Mouse (Mus musculus) cerebellum, adult 11-12 months (tissue): ENCODE measurements around the gene Rrh.
A peak's percentile ranks its signal among the peaks of the same experiment; 100 is the strongest.

ENCODE experiments used
- DNase-seq: peaks from one replicate; pipeline ENCODE4 v3.0.0; 2022

Gene Rrh

DNA sequence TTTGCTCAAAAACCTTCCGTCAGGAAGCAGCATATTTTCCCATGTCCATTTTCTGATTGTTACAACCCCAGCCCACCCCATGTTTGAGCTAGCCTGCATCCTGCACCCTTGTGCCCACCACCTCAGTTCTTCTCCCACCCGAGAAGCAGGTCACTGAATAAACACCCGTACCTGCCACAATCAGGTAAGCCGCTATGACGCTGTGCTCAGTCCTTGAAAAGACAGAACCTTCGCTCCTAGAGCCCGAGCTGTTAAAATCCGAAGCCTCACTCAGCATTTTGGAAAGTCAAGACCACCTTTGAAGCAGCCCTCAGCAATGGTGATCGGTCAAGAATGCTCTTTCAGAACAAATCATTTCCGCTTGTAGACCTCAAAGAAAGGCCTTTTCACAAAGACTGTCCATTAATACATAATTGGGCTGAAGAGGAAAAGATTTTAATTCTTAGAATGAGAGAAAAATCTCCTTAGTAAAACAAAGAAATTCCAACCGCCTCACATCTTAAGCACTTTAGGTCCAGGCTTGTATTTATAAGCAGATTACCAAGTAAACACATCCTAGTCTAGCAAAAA lies at the start of gene Rrh:
TSS of gene Rrh (minus strand) at position 382 of the 570 bp plus-strand sequence.
- DNase-seq: no peak

DNA sequence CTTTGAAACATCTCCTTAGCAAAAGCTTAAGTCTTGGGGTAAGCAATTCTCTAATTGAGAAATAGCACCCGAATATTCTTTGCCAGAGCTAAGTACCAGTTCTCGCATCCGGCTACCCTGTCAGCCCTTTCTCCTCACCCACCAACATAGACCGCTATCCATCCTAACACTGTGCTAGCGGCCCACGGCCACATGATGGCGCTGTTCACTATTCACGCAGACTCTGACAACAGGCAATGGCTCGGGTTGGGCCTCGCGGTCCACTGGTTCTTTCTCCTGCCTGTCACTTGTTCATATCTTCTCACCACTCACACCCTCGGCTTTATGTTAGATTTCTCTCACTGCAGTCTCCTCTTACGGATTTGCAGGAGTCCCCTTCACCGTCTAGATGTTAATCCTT lies 41.3 kb upstream of the Rrh start:
- DNase-seq: peak; percentile 19

DNA sequence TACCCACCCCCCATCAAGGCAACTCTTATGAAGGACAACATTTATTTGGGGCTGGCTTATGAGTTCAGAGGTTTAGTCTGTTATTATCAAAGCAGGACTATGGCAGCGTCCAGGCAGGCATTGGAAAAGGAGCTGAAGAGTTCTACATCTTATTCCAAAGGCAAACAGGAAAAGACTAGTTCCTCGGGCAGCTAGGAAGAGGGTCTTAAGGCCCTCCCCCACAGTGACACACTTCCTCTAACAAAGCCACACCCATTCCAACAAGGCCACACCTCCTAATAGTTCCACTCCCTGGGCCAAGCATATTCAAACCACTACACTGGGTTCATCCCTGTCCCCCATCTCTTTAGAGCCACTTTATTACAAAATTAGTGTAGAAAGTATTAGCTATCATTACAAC lies 40.2 kb upstream of the Rrh start:
- DNase-seq: no peak

DNA sequence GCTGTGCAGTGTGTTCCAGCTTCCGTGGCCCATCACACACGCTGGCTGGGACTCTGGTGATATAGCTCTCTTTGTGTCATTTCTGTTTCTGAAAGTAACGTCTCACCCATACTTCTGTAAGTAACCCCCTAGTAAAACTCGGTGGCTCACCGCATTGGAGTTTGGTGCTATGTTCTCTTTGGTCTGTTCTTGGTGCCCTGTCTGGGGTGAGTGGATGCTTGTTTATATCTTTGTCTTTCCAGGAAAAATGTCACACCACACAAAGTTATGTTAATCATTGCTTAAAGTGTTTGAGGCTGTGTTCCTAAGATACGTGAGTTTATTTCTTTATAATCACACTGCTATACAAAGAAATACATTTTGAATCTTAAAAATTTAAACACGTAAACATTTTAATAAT lies 24.5 kb upstream of the Rrh start:
- DNase-seq: no peak

DNA sequence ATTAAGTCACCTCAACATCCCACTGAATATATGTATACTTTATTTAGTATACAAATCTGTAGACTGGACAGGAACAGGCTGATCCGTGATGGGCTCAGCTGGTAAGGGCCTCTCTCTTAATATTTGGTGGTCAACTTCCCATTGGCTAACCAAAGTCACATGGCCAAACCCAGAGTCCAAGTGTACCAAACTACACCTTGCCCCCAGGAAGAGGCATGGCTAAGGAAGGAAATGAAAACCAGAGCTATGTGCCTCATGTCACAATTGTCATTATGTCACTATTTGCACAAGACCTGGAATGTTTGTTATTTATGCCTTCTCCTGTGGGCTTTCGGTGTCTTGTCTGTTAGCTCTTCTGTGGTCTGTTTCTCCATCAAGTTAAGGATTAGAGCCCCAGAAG lies 23.5 kb upstream of the Rrh start:
- no peak for DNase-seq

DNA sequence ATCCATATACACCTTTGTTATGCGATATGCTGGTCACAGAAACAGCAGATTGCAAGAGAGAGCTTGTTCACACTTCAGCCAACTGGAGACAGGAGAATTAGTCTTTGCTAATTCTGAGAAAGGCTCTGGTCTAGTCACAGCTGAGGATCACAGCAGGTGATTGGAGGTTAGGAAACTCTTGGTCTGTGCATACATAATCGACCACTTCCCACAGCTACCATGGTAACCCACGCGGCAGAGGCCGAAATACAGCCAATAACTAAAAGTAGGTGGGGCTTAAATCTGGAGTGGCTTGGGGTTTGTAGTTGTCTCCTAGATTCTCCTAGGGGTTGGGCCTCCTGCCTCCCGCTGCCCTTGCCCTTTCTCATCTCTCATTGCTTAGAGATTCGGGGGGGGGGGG lies 15.6 kb upstream of the Rrh start:
- DNase-seq: no peak

DNA sequence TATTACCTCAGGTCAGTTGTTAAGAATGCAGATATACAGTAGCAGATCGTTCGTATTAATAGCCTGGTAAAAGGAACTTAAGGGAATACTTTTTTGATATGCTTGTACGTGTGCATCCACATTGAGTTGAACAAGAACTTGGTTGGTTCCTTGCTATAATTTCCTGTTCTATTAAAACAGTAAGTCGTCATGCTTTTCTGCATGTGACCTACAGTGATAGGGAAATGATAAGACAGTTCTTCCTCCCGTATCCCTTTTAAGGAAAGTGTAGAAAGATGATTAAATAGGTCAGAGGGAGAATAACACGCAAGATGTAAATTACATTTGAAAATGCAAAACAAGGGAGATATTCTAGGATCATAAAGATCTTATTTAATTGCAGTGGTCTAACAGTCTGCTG lies 14.6 kb upstream of the Rrh start:
- no peak for DNase-seq

DNA sequence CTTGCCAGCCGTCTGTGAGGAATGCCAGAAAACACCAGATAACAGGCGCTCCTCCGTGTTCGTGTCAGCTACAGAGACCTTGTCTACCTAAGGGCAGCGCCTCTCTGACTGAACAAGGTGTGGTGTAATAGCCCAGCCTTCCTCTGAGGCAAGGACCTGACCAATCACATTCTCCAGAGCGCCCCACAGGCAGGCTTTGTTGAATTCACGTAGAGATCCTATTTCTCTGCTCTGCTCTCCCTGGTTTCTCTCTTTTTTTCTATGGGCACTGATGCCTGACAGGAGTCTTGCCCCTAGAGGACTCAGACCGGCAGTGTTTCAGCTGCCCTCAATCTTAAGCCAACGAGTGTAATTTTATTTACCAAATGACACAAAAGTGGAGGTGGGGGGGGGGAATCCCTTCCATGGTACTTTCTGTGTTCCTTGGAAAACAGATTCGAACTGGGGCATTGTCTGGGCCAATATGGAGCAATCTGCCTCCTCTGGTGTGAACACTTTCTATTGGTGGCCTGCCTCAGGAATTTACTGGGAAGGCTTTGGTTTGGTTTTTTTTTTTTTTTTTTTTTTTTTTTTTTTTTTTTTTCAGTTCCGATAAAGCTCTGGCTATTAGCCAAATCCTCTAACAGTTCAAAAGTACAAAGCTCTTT lies 13.8 kb upstream of the Rrh start:
- no peak for DNase-seq

DNA sequence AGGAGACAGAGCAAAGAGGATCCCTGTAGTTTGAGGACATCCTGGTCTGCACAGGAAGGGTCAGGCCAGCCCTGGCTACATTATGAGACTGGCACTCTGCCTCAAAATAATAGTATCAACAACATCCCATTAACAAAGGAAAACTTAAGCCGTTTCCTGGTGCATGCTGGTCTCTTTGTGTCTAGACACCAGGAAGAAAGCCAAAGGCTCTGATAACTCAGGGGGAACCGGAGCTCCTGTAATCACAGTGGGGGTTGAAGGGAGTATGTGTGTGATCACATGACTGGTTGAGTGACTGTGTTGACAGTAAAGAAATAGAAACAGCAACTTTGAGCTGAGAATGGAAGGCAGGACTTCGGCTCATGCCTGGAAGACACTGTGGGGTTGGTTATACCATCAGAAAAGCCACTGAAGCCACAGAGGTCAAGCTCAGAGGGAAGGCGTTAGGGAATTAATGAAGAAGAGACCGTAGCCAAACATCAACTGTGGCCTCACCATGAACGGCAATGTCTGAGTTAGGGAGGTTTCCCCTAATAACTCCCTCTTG lies 13.1 kb upstream of the Rrh start, which contains the start of gene Cfi:
TSS of gene Cfi (plus strand) at position 497 of the 547 bp plus-strand sequence.
- DNase-seq: no peak

DNA sequence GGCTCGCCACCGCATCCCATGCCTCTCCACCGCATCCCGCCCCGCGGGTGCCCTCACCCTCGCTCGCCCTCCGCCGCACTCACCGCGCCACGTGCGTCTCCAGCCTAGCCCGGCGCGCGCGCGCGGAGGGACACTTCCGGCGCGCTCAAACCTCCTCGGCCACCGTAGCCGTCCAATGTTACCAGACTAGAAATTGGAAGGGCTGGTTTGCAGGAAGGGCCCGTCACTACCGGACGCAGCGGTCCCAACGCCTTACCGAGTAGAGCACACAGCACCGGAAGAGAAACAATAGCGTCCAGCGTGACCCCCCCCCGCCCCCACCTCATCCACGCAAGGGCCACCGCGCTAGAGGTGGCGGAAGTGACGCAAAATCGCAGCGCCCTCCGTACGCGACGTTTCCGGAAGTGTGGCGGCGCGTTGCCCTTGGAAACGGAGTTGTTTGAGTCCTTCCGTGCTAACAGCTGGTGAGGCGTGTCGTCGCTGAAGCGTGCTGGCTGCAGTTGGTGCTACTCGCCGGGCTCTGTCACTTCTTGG lies 8.7 kb upstream of the Rrh start, which contains the start of gene Gar1:
TSS of gene Gar1 (minus strand) at position 362 of the 534 bp plus-strand sequence.
- DNase-seq: peak; percentile 95

DNA sequence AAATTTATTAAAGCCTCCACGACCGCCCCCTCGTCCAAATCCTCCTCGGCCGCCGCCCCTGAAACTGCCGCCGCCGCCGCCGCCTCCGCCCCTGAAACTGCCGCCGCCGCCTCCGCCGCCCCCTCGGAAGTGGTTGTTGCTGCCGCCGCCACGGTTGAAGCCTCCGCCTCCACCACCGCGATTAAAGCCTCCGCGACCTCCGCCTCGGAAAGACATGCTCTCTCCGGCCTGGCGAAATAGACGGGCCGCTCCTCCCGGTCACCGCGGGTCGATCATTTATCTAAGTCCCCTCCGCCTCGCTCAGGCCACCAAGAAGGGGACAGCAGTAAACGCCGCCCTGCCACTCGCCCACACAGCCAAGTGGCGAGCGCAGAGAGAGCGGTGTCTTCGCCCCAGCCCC lies 8.2 kb upstream of the Rrh start:
- DNase-seq: no peak

DNA sequence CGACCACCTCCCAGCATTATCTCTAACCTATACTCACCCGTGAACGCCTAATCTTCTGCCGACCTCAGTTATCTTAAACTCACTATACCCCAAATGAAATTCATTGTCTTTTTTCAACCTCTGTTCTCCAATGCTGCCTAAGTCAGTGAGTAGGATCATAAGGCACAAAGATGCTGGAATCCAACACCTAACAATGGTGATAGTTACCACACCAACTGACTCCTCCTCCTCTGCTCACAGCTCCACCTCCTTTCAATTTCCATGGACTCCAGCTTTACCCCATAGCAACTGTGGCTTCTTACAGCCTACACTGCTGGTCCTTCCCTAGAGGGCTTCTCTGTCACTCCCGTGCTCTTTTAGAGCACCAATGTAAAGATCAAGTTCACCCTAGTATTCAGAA lies 5.3 kb upstream of the Rrh start:
- no peak for DNase-seq

DNA sequence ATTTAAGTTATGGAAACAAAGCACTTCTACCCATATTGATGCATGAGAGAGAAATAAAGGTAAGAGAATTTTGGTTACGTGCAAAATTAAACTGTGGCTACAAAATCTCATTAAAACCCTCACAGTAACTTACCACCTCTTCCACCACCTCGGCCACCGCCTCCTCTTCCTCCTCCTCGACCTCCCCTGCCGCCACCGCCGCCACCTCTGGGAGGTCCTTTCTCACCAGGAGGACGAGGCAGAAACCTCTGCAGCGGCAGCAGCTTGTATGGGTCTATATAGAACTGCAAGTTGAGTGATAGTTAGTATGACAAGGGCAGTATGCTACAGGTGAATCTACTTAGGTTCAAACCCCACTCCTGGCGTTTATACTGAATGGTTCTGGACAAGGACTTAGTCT lies 4.3 kb upstream of the Rrh start:
- no peak for DNase-seq

DNA sequence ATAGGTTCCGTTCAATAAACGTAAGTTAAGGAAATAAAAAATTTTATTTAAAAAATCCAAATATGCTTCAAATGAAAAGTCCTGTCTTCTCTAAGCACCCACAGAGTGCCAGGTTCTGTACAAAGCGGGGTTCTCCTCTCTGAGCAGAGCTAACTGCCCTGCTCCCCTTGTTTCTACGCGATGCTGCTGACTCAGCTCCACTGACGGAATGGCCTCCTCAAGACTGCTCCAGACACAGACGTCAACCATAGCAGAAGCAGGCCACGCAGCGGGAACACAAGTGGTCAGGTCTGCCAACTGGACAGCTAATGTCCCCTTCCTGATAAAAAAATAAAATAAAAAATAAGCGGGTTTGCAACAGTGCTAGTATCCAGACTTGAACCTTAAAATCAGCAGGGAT lies 2.5 kb upstream of the Rrh start:
- DNase-seq: no peak

DNA sequence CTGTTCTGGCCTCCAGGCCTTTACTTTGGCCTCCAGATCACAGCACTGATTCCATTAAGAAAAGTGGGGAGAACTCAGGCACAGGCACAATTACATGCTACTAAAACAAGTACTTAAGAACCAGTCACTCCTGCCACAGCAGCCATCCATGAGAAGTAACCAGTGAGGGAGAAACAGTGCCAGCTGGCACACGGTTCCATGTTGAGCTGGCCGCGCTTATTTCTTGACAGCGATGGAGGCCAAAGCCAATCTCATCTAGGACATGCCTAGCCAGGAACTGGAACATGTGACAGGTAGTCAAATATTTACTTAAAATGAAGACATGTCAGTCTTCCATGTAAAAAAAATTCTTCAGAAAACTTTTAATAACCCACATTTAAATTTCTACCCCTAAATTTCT lies 1.8 kb upstream of the Rrh start:
- no peak for DNase-seq

DNA sequence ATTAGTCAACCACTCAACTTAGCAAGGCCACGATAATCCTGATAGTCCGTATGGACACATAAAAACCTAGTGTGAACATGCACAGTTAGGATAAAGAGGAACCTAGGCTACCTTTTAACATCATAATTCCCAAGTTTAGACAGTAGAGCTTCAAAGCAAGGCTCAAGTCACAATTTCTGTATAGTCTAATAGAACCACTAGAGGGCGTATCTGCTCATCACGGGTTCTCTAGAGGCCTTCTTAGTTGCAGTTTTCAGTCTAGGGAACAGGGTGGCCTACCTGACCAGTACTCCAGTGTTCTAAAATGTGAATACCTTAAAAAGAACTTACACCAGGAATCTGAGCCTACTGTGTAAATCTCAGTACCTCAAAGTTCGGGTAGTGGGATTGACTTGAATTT lies 906 bp upstream of the Rrh start:
- DNase-seq: no peak

DNA sequence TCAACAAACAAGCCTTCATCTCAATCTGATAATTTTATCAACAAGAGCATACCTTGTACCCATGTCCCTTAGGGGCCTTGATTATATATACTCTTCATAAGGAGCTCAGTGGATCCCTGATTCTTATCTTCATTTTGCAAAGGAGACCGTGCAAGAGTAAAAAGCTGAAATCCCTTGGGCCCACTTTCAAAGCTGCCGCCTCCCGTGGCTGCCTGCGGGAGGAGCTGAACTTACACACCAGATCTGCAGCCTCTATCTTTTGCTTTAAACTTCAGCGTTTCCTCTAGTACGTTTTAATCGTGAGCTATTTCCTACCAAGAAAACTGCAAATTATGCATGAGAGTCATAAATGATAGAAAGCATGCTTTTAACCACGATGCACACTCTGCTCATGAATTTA lies 651 bp downstream of the Rrh start:
- DNase-seq: no peak

DNA sequence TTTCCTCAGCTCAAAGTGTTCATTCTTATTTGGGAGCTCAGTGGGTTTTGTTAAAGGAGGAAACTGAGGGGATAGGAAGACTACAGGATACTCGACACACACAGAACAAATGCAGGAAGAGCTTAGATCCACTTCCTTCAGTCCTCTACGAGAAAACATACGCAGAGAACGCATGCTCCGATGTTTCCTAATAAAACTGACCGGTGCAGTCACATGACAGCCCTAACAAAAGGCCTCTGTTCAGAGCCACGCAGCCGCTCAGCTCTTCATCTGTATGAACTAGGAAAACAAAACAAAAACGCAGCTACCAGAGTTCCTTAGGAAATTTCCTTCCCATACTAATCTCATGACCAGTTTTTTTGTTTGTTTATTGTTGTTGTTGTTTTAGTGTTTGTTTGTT lies 1.5 kb downstream of the Rrh start:
- DNase-seq: no peak

DNA sequence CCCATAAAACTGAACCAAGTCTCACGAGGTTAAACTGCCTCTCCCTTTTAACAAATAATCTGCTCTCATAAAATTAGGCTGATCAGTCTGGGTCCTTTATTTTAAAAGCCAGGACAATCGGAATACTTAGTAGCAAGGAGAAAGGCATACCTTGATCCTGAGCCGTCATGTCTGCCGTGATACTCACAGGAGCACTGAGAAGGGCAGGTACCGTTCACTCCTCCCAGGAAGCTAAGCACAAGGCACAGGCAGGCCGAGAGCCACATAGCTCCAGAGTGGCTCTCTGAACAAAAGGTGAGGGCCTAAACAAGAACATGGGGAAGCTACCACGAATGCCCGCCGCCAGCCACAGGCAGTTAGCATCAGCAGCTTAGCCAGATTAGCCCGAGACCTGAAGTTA lies 18.6 kb downstream of the Rrh start, which contains the start of gene Lrit3:
TSS of gene Lrit3 (minus strand) at position 266 of the 400 bp plus-strand sequence.
- no peak for DNase-seq

DNA sequence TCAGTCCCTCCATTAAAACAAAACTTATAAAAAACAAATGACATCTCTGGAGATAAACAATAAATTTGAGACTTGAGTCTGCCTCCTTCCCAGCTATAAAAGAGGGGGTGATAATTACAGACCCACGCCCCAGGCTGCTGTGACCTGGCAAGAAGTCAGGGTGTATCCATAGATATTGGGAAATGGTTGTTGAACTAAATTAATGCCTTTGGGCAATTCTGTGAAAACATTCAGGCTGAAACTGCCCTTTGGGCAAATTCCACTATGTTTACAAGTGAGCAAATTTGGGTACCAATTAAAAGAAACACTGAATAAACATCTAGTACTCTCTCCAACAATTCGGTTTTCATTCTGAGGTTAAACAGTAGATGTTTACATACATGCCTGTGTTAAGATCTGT lies 23.4 kb downstream of the Rrh start:
- no peak for DNase-seq

DNA sequence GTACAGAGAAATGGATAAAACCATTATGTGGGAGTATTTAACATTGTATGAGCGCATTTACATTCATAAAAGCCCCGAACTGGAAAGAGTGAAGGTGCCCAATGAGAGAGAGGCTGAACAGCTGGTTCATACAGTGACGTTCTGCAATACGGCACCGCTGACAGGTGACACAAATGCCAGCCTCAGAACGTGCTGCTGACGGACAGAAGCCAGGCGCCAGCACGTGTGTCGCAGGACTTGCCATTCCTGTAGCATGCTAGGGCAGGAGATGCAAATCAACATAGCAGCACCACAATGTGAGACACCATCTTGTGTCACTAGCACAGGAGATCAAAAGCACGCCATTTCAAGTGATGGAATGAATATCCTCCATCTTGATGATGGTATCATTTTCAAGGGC lies 23.8 kb downstream of the Rrh start:
- DNase-seq: no peak

DNA sequence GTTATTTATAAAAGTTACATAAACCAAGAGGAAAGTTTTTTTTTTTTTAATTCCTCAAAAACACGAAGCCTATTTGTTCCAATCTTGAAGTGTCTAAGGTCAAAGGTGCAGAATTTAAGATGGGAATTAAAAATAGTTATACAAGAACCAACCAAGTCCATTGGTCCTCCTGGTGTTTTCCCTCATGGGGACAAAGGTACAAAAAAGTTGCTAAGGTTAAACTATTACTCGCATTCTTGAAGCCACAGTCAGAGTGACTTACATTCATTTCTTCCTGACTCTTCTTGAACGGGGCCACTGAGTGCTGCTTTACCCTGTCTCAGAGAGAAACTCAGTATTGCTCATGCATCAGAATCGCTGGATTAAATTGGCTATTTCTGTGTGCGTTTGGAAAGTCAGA lies 25.0 kb downstream of the Rrh start:
- DNase-seq: no peak

DNA sequence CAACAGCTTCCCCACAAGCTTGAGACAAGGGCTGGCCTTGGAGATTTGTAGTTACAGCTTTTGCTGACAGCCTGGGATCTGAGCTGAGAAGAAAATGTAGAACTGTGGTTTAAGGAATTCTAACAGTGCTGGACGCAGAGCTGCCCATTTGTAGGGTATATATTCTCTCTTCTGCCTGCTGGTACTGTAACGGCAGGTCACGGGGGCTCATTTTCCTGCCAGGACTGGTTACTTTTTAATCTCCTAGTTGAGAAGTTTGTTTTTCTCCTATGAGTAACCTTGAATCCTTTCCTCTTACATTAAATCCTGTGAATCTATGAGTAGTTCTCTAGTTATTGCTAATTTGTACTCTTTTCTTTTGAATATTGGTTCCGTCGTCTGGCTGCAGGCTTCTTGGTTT lies 28.6 kb downstream of the Rrh start:
- DNase-seq: no peak

DNA sequence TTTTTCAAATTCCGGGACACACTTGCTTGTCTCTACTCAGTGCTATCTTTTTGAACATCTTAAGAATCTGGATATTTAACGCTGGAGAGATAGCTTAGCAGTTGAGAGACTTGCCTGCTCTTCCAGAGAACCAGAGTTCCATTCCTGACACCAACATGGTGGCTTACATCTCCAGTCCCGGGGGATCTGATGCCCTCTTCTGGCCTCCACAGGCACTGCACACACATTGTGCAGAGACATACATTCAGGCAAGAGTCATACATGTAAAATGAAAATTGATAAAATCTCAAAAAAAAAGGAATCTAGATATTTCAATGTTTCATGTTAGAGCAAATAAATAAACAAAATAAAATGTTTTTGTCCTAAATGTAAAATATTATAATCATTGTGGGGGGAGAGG lies 39.6 kb downstream of the Rrh start:
- DNase-seq: no peak

DNA sequence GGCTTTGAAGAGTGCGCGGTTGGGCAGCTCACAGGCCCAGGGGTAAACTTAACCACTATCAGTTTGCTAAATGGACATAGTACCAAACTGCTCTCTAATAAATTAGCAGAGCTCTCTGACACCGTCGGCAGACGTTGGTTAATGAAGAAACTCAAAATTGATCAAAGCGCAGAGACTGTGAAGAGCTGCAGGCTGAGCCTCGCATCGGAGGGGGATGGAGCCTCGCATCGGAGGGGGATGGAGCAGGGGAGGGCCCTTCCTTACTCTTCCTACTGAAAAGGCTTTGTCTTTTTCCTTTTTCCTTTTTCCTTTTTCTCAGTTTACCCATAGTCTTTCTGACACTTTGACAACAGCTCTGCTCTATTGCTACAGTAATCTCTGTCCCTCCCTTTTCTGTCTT lies 41.0 kb downstream of the Rrh start:
- no peak for DNase-seq
